Mouse (Mus musculus): Measurements from ENCODE around the gene Creg2. TPM values are rescaled to one million over a fixed set of nuclear protein-coding genes. Genes with fewer than 3 reads are reported as not detected.

Gene Creg2
- polyA plus RNA-seq, 1 experiment from 2014 or later: 0.65 TPM

- Histone ChIP-seq H3K4me2 (ENCODE audit: low read length) (no peak overlapping the region), H3K4me1 (ENCODE audit: control insufficient read depth, insufficient read depth, low read length) (no peaks in the 10 kb centered on the region), H3K9ac (ENCODE audit: low read length) (no peak overlapping the region), H3K4me3 (ENCODE audit: low read depth, low read length) (no peak overlapping the region), H3K27me3 (replicated peaks; ENCODE audit: control insufficient read depth, insufficient read depth, low read length) (no peaks in the 10 kb centered on the region), H3K27ac (ENCODE audit: low read depth, low read length) (no peak overlapping the region), H3K9me3 (replicated peaks; ENCODE audit: control insufficient read depth, low read length) (no peaks in the 10 kb centered on the region; the same call in 1 of the 2 replicates), H3K36me3 (ENCODE audit: control insufficient read depth, insufficient read depth, low read length) (no peaks in the 10 kb centered on the region)
- ATAC-seq: no peak
- 97% methylated on average over 5 of the region's 5 CpGs for WGBS
- no peak for DNase-seq (ENCODE audit: low spot score)
Observed at GRCm38 (mm10) chr1:39623106-39623505, 28.2 kb downstream of the Creg2 start.

- H3K9me3 ChIP-seq (replicated peaks; ENCODE audit: control insufficient read depth, low read length): no peaks in the 10 kb centered on the region; the same call in 1 of the 2 replicates
- H3K4me3 ChIP-seq (ENCODE audit: low read depth, low read length): no peak overlapping the region
- H3K4me2 ChIP-seq (ENCODE audit: low read length): no peak overlapping the region
- H3K27me3 ChIP-seq (replicated peaks; ENCODE audit: control insufficient read depth, insufficient read depth, low read length): no peaks in the 10 kb centered on the region
- no peak overlapping the region for H3K27ac ChIP-seq (ENCODE audit: low read depth, low read length)
- no peaks in the 10 kb centered on the region for H3K36me3 ChIP-seq (ENCODE audit: control insufficient read depth, insufficient read depth, low read length)
- H3K4me1 ChIP-seq (ENCODE audit: control insufficient read depth, insufficient read depth, low read length): no peaks in the 10 kb centered on the region
- no peak for ATAC-seq
- DNase-seq (ENCODE audit: low spot score): no peak
- H3K9ac ChIP-seq (ENCODE audit: low read length): no peak overlapping the region
- WGBS: 32% methylated on average over 8 of the region's 8 CpGs
Observed at GRCm38 (mm10) chr1:39618524-39618923, 32.8 kb downstream of the Creg2 start.

DNA sequence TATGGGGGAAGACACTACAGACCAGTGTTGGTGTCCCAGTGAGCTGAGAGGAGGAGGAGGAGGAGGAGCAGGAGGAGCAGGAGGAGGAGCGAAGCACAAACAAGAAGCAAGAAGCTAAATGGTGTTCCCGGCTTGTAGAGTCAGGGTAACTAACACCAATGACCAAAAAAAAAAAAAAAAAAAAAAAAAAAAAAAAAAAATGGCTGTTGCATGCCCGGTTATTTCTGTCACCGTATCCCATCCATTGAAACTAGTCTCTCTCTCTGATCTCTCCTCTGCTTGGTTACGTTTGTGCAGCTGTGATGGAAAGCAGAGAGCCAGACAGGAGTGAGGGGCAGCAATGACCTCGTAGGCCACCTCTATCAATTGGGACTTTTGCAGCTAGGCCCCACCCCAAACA, 35.7 kb downstream of the Creg2 start:
- Histone ChIP-seq H3K9me3 (replicated peaks; ENCODE audit: control insufficient read depth, low read length) (no peaks in the 10 kb centered on the region; the same call in 1 of the 2 replicates), H3K36me3 (ENCODE audit: control insufficient read depth, insufficient read depth, low read length) (no peaks in the 10 kb centered on the region), H3K27me3 (replicated peaks; ENCODE audit: control insufficient read depth, insufficient read depth, low read length) (no peaks in the 10 kb centered on the region), H3K4me1 (ENCODE audit: control insufficient read depth, insufficient read depth, low read length) (no peaks in the 10 kb centered on the region), H3K9ac (ENCODE audit: low read length) (no peak overlapping the region), H3K27ac (ENCODE audit: low read depth, low read length) (no peak overlapping the region), H3K4me2 (ENCODE audit: low read length) (no peak overlapping the region), H3K4me3 (ENCODE audit: low read depth, low read length) (no peak overlapping the region)
- 81% methylated on average over 6 of the region's 6 CpGs for WGBS
- DNase-seq (ENCODE audit: low spot score) (no peak), ATAC-seq (no peak)

DNA sequence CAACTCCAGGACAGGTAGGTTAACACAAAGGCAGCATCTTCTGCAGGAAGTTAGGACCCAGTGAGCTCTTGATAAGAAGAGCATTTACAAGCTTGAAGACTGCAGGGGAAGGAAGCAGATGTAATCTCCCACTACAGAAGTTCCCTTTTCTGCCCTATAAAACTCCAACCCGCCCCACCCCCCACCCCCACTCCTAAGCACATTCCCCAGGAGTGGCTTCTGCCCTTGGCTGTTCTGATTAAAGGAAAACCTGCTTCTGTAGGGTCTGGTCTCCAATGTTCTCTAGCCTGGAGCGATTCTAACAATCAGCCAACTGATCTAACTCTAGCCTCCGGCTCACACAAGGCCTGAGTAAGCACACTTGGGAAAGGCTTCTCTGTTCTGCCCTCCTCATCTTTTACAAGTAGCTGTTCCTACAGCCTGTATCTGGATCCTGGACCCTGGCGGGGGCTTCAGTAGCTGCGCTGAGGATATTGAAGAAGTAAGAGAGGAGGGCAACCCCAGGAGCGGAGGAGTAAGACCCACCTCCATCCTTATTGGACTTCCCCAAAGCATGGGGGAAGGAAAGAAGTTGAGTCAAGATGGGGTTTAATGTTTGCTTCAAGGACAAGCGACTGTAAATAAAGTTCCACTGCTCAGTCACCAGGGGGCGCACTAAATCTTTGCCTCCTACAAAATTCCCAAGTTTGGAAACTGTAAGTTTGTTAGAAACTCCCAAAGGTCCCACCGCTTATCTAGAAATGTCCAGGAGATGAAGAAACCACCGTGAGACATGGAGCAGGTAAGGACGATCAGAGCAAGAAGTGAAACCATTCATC, 36.6 kb downstream of the Creg2 start:
- H3K9ac ChIP-seq (ENCODE audit: low read length): no peak overlapping the region
- 30% methylated on average over 11 of the region's 11 CpGs for WGBS
- DNase-seq (ENCODE audit: low spot score): peak; percentile 72
- H3K4me3 ChIP-seq (ENCODE audit: low read depth, low read length): no peak overlapping the region
- H3K9me3 ChIP-seq (replicated peaks; ENCODE audit: control insufficient read depth, low read length): no peaks in the 10 kb centered on the region
- H3K4me1 ChIP-seq (ENCODE audit: control insufficient read depth, insufficient read depth, low read length): no peaks in the 10 kb centered on the region
- no peak for ATAC-seq
- H3K27me3 ChIP-seq (replicated peaks; ENCODE audit: control insufficient read depth, insufficient read depth, low read length): no peaks in the 10 kb centered on the region
- no peak overlapping the region for H3K27ac ChIP-seq (ENCODE audit: low read depth, low read length)
- no peaks in the 10 kb centered on the region for H3K36me3 ChIP-seq (ENCODE audit: control insufficient read depth, insufficient read depth, low read length)
- no peak overlapping the region for H3K4me2 ChIP-seq (ENCODE audit: low read length)

GRCm38 (mm10) chr1:39613061-39613460, 38.2 kb downstream of the Creg2 start:
- WGBS: 90% methylated on average over 3 of the region's 3 CpGs
- H3K27ac ChIP-seq (ENCODE audit: low read depth, low read length): no peak overlapping the region
- no peak for ATAC-seq
- no peak overlapping the region for H3K9ac ChIP-seq (ENCODE audit: low read length)
- H3K4me1 ChIP-seq (ENCODE audit: control insufficient read depth, insufficient read depth, low read length): no peaks in the 10 kb centered on the region
- no peak for DNase-seq (ENCODE audit: low spot score)
- no peak overlapping the region for H3K4me3 ChIP-seq (ENCODE audit: low read depth, low read length)
- no peak overlapping the region for H3K4me2 ChIP-seq (ENCODE audit: low read length)
- no peaks in the 10 kb centered on the region for H3K36me3 ChIP-seq (ENCODE audit: control insufficient read depth, insufficient read depth, low read length)
- H3K27me3 ChIP-seq (replicated peaks; ENCODE audit: control insufficient read depth, insufficient read depth, low read length): no peaks in the 10 kb centered on the region
- H3K9me3 ChIP-seq (replicated peaks; ENCODE audit: control insufficient read depth, low read length): no peaks in the 10 kb centered on the region

- no peak overlapping the region for H3K9ac ChIP-seq (ENCODE audit: low read length)
- H3K4me1 ChIP-seq (ENCODE audit: control insufficient read depth, insufficient read depth, low read length): no peaks in the 10 kb centered on the region
- H3K9me3 ChIP-seq (replicated peaks; ENCODE audit: control insufficient read depth, low read length): no peaks in the 10 kb centered on the region
- no peak overlapping the region for H3K27ac ChIP-seq (ENCODE audit: low read depth, low read length)
- ATAC-seq: no peak
- no peak overlapping the region for H3K4me3 ChIP-seq (ENCODE audit: low read depth, low read length)
- WGBS: 76% methylated on average over 5 of the region's 5 CpGs
- no peaks in the 10 kb centered on the region for H3K27me3 ChIP-seq (replicated peaks; ENCODE audit: control insufficient read depth, insufficient read depth, low read length)
- H3K36me3 ChIP-seq (ENCODE audit: control insufficient read depth, insufficient read depth, low read length): no peaks in the 10 kb centered on the region
- no peak for DNase-seq (ENCODE audit: low spot score)
- no peak overlapping the region for H3K4me2 ChIP-seq (ENCODE audit: low read length)
Observed at GRCm38 (mm10) chr1:39612491-39612890, 38.8 kb downstream of the Creg2 start.

DNA sequence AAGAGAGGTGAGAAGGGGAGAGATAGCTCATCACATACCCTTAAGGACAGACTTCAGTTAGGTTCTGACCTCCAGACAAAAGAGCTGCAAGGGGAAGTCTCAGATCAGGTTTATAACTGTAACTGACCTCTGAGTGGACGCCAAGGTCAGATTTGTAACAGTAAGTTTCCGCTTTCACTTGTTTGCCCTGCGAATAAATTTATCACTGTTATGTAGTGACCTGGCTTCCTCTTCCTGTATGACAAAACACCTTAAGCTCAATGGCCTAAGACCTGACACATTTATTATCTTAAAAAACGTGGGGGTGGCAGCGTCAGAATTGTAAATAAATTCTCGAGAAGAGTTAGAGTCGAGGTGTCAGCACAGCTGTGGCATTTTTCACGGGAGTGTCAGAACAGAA, 42.7 kb downstream of the Creg2 start:
- Histone ChIP-seq H3K4me3 (ENCODE audit: low read depth, low read length) (no peak overlapping the region), H3K27me3 (replicated peaks; ENCODE audit: control insufficient read depth, insufficient read depth, low read length) (no peaks in the 10 kb centered on the region), H3K36me3 (ENCODE audit: control insufficient read depth, insufficient read depth, low read length) (no peaks in the 10 kb centered on the region), H3K9ac (ENCODE audit: low read length) (no peak overlapping the region), H3K9me3 (replicated peaks; ENCODE audit: control insufficient read depth, low read length) (no peaks in the 10 kb centered on the region), H3K4me2 (ENCODE audit: low read length) (no peak overlapping the region), H3K4me1 (ENCODE audit: control insufficient read depth, insufficient read depth, low read length) (no peaks in the 10 kb centered on the region), H3K27ac (ENCODE audit: low read depth, low read length) (no peak overlapping the region)
- WGBS: 83% methylated on average over 8 of the region's 8 CpGs
- DNase-seq (ENCODE audit: low spot score): no peak
- ATAC-seq: no peak

DNA sequence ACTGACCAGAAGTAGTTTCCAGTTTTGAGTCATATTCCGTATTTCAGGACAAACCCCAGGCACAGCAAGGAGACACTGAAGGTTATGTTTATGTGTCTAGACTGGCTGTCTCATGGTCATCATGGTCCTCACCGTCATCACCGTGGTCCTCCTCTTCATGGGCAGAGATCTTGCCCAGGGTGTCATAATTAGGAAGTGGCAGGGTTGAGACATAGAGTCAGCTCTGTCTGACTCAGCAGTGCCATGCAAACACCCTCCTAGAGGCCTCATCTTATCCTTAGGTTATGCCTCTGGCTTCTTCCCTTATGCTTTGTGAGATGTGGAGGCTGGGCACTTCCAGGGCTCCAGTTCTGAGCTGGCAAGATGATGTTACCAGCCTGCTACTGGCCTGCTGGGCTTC, 48.8 kb downstream of the Creg2 start:
- Histone ChIP-seq H3K4me2 (ENCODE audit: low read length) (no peak overlapping the region), H3K9ac (ENCODE audit: low read length) (no peak overlapping the region), H3K4me3 (ENCODE audit: low read depth, low read length) (no peak overlapping the region), H3K4me1 (ENCODE audit: control insufficient read depth, insufficient read depth, low read length) (no peaks in the 10 kb centered on the region), H3K9me3 (replicated peaks; ENCODE audit: control insufficient read depth, low read length) (0 out of 2 replicates have a peak, but pooled peaks cover 2% of the 10 kb centered on the region), H3K27ac (ENCODE audit: low read depth, low read length) (no peak overlapping the region), H3K36me3 (ENCODE audit: control insufficient read depth, insufficient read depth, low read length) (no peaks in the 10 kb centered on the region), H3K27me3 (replicated peaks; ENCODE audit: control insufficient read depth, insufficient read depth, low read length) (no peaks in the 10 kb centered on the region)
- no peak for ATAC-seq
- no peak for DNase-seq (ENCODE audit: low spot score)
- 98% methylated on average over 3 of the region's 3 CpGs for WGBS

- Histone ChIP-seq H3K9me3 (replicated peaks; ENCODE audit: control insufficient read depth, low read length) (0 out of 2 replicates have a peak, but pooled peaks cover 2% of the 10 kb centered on the region), H3K4me2 (ENCODE audit: low read length) (no peak overlapping the region), H3K4me3 (ENCODE audit: low read depth, low read length) (no peak overlapping the region), H3K4me1 (ENCODE audit: control insufficient read depth, insufficient read depth, low read length) (no peaks in the 10 kb centered on the region), H3K9ac (ENCODE audit: low read length) (no peak overlapping the region), H3K27me3 (replicated peaks; ENCODE audit: control insufficient read depth, insufficient read depth, low read length) (no peaks in the 10 kb centered on the region), H3K36me3 (ENCODE audit: control insufficient read depth, insufficient read depth, low read length) (no peaks in the 10 kb centered on the region), H3K27ac (ENCODE audit: low read depth, low read length) (no peak overlapping the region)
- WGBS: 40% methylated on average over 11 of the region's 11 CpGs
- ATAC-seq (no peak), DNase-seq (ENCODE audit: low spot score) (peak; percentile 41)
Observed at GRCm38 (mm10) chr1:39598726-39599125, 52.5 kb downstream of the Creg2 start.
